Mouse (Mus musculus): ENCODE measurements around the gene Wdr5b.
"Not testable (repeated sequence)": the region's sequence is repeated elsewhere in the genome, so short reads cannot be mapped to it uniquely, and the experiment has no call there.

The Wdr5b gene

GRCm38 (mm10) chr16:36040640-36041624 lies at the start of gene Wdr5b:
Gene Wdr5b (plus strand): TSS chr16:36041190.
- DNase-seq: peak; percentile 95

DNA sequence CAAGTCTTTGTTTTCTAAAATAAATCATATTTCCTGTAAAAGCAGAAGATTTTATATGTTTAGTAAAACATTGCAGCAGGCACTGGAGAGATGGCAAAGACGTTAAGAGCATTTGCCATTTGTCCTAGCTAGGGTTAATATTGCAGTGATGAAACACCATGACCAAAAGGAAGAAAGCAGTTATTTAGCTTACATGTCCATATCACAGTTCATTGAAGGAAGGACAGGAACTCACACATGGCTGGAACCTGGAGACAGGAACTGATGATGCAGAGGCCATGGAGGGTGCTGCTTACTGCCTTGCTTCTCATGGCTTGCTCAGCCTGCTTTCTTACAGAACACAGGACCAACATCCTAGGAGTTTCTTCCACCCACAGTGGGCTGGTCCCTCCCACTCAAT lies 48.6 kb upstream of the Wdr5b start:
- DNase-seq: no peak

- no peak for DNase-seq
These were observed 47.7 kb upstream of the Wdr5b start for GRCm38 (mm10) chr16:35993316-35993715.

- DNase-seq: not testable (repeated sequence)
These were observed 42.1 kb upstream of the Wdr5b start for GRCm38 (mm10) chr16:35998852-35999251.

GRCm38 (mm10) chr16:36008396-36008795 lies 32.6 kb upstream of the Wdr5b start:
- DNase-seq: no peak

GRCm38 (mm10) chr16:36016335-36016734 lies 24.7 kb upstream of the Wdr5b start:
- no peak for DNase-seq

DNA sequence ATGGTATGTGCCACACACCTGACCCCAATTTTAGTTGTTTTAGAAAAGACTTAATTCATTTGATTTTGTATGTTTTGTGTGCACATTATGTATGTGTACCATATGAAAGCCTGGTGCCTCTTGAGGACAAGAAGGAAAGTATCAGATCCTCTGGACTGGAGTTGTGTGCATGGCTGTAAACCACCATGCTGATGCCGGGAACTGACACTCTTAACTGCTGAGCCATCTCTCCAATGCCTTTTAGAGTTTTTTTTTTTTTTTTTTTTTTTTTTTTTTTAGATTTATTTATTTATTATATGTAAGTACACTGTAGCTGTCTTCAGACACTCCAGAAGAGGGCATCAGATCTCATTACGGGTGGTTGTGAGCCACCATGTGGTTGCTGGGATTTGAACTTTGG lies 12.9 kb upstream of the Wdr5b start:
- not testable (repeated sequence) for DNase-seq

DNA sequence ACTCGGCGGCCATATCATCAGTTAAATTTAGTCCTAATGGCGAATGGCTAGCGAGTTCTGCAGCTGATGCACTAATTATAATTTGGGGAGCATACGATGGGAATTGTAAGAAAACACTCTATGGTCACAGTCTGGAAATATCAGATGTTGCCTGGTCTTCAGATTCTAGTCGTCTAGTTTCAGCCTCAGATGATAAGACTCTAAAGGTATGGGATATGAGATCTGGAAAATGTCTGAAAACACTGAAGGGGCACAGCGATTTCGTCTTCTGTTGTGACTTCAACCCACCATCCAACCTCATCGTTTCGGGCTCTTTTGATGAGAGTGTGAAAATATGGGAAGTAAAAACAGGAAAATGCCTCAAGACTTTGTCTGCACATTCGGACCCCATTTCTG lies 633 bp downstream of the Wdr5b start:
- DNase-seq: no peak

- no peak for DNase-seq
These were observed 2.1 kb downstream of the Wdr5b start for GRCm38 (mm10) chr16:36043073-36043472.

- DNase-seq: no peak
These were observed 3.0 kb downstream of the Wdr5b start for GRCm38 (mm10) chr16:36043964-36044363.

DNA sequence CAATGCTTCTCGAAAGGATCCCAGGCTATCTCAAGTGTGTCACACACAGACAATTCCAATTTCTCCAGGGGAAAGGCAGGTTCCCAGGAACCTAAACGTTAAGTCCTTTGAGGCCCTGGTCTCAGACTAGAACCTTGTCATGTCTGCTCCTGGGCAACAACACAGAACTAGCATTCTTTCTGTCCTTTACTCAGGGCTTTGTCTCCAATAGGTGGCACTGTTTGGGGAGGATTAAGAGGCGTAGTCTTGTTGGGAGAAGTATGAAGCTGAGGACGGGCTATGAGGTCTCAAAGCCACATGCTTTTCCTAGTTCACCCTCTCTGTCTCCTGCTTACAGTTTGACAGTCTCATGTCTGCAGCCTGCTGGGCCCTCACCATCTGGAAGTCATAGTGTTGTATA lies 6.5 kb downstream of the Wdr5b start:
- no peak for DNase-seq

GRCm38 (mm10) chr16:36051491-36051890 lies 10.5 kb downstream of the Wdr5b start:
- no peak for DNase-seq

- DNase-seq: no peak
These were observed 12.7 kb downstream of the Wdr5b start for GRCm38 (mm10) chr16:36053524-36054275.

DNA sequence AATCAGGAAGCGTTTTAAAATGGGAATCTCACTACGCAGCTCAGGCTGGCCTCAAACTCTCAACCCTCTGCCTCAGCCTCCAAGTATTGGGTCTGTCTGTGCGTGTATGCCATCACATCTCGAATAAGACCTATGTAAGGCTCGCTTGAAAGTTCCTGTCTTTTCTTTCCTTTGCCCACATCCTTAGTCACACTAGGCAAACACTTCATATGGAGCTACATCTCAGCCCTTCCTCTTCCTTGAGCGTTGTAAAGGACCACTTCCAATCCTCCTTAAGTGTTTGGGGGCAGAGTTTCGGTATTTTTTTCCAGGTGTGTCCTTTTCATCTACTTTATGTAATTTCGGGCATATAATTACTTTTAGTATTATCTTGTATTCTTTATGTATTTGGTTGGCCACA lies 13.9 kb downstream of the Wdr5b start:
- DNase-seq: no peak

- DNase-seq: no peak
These were observed 15.4 kb downstream of the Wdr5b start for GRCm38 (mm10) chr16:36056416-36056815.

DNA sequence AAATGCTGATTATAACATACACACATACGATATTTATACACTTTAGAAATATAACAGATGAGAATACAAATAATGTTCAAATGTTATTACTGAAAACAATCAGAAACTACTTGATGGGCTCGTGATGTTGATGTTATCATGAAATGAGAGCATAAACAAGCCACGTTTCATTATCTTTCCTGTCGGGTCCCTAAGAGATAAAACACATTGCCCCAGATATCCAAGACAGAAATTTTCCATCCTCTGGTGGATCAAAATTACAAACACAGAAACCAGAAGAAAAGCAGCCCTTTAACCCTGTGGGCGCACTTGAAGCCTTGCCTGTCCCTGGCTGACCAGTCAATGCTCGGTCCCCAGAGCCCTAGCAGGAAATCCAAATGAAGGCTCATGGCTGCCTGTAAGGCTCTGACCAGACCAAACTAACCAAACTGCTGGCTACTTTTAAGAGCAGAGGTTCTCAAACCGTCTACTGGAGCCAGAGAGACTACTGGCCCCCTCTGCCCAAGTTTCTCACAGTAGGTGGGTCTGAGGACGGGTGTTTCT lies 17.0 kb downstream of the Wdr5b start:
- no peak for DNase-seq

DNA sequence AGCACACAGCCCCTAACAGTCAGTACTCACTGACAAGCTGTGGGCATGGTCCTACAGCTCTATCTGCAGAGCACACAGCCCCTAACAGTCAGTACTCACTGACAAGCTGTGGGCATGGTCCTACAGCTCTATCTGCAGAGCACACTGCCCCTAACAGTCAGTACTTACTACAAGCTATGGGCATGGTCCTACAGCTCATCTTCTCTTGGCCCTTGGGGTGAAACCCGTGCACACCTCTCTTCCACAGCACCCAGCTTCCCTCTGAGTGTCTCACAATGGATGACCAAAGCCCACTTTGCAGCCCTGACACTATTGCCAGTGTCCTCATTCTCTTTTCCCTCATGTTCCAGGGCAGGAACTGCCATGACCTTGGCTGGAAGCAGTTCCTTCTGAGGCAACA lies 21.5 kb downstream of the Wdr5b start:
- DNase-seq: not testable (repeated sequence)

DNA sequence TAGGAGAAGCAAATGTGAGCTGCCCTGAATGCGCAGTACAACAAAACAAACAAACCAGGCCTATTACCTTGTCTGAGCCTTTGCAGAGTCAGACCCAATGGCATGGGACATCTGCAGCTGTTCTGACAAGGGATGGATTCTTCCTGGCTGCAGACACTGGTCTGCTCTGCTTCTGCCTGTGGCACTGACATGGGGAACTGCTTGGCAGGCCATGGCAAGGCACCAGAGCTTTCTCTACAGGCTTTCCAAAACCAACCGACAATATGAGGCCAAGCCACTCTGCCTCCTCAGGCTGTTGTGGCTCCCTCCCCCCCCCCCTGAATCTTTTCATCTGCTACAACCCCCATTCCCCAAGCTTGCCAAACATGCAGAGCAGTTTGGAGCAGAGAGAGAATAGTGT lies 22.3 kb downstream of the Wdr5b start:
- no peak for DNase-seq

DNA sequence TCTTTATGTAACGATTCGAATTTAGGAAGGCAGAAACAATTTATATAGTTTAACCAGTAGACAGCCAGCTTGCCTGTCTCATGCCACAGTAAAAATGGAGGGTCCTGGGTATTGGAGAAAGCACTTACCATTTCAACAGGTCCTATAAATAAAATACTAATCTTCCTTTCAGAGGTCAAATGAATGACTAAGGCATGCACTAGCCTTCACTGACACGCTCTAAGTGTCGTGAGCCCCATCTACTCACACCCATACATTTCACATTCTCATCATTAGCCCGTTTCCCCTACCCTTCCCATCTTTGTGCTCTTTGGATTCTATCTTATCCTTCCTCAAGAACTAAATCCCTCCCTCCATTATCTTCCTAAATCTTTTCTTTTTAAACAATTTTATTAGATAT lies 23.9 kb downstream of the Wdr5b start:
- DNase-seq: no peak

- no peak for DNase-seq
These were observed 26.7 kb downstream of the Wdr5b start for GRCm38 (mm10) chr16:36067694-36068093.

GRCm38 (mm10) chr16:36068356-36068755 lies 27.4 kb downstream of the Wdr5b start:
- no peak for DNase-seq

DNA sequence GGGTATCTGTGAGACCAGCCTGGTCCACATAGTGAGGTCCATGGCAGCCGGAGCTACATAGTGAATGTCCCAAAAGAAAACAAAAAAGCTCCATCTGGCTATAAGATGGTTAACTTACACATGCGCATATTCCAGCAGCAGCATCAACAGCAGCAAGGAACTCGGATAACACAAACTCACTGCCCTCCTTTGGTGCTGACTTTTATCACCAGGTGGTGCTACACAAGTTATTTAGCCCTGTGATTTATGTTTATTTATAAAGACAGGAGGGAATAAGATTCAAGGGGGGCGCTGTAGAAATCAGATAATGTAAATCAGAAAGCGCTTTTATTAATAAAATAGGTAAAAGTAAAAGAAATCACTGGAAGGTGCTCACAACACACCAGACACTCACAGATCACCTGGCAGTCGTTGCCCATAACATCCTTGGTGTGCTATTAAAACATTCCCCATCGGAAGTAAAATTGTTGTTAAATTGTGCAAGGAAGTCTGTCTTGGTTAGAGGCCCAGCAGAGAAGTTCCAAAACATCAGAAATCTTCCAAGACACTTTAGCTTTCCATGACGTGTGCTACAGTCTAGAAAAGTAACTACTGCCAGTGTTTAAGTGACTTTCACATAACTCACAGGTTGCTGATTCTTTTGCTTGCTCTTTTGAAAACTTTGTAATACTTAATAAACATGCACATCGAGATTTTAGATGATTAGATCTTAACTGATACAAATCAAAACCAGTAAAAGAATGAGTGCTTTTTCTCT lies 29.0 kb downstream of the Wdr5b start:
- DNase-seq: no peak

DNA sequence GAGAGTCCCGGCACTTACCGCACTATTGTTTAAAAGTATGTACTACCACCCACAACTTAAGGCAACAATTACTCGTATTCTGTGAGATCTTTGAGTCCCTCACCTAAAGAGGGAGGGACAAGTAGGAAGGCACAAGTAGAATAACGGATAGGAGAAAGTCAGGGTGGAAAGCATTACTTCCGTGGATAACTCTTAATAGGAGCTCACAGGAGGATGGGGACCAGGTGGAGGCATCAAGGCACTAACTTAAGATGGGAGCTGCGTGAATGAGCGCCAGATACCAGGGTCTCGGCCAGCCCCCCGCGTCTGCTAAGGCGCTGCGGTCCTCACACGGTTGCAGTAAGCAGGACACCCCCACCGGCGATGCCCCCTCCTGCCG lies 30.1 kb downstream of the Wdr5b start:
- DNase-seq: no peak
